Mouse (Mus musculus): Measurements from ENCODE around the gene Fchsd2. TPM values are rescaled to one million over a fixed set of nuclear protein-coding genes. Genes with fewer than 3 reads are reported as not detected.

The Fchsd2 gene
- polyA plus RNA-seq, 1 experiment, result 68.2 TPM

- no peak overlapping the region for H3K4me3 ChIP-seq (ENCODE audit: insufficient read depth, low read depth, low read length)
Observed at GRCm38 (mm10) chr7:101059188-101059587, 33.5 kb upstream of the Fchsd2 start.

DNA sequence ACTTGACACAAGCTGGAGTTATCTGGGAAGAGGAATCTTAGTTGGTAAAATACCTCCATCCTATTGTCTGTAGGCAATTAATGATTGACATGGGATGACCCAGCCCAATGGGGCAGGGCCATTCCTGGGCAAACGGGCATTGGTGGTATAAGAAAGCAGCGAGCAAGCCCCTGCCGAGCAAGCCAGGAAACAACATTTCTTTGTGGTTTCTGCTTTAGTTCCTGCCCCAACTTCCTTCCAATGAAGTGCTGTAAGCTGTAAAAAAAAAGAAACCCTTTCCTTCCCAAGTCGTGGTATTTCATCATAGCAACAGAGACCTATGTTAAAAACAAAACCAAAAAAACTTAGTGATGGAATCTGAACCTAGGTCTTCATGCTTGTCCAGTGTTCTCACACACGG lies 32.2 kb upstream of the Fchsd2 start:
- Histone ChIP-seq H3K4me3 (ENCODE audit: insufficient read depth, low read depth, low read length) (no peak overlapping the region), H3K27ac (ENCODE audit: insufficient read depth, low read depth, low read length) (no peak overlapping the region), H3K4me1 (ENCODE audit: control insufficient read depth, insufficient read depth, low read length) (peaks cover 4% of the 10 kb centered on the region)
- no peak for TF ChIP-seq CTCF (IDR thresholded peaks at IDR 0.05; ENCODE audit: insufficient read depth, low read depth, low read length)
- no peak for TF ChIP-seq POLR2A (IDR thresholded peaks at IDR 0.05; ENCODE audit: insufficient read depth, low read depth, low read length)
- WGBS, result 79% methylated on average over 5 of the region's 5 CpGs

More at GRCm38 (mm10) chr7:101059188-101059587, 33.5 kb upstream of the Fchsd2 start:
- no peak overlapping the region for H3K27ac ChIP-seq (ENCODE audit: insufficient read depth, low read depth, low read length)
- WGBS, result 87% methylated on average over 5 of the region's 5 CpGs
- H3K4me1 ChIP-seq (ENCODE audit: control insufficient read depth, insufficient read depth, low read length), result peaks cover 4% of the 10 kb centered on the region
- TF ChIP-seq POLR2A (IDR thresholded peaks at IDR 0.05; ENCODE audit: insufficient read depth, low read depth, low read length) (no peak), CTCF (IDR thresholded peaks at IDR 0.05; ENCODE audit: insufficient read depth, low read depth, low read length) (no peak)

DNA sequence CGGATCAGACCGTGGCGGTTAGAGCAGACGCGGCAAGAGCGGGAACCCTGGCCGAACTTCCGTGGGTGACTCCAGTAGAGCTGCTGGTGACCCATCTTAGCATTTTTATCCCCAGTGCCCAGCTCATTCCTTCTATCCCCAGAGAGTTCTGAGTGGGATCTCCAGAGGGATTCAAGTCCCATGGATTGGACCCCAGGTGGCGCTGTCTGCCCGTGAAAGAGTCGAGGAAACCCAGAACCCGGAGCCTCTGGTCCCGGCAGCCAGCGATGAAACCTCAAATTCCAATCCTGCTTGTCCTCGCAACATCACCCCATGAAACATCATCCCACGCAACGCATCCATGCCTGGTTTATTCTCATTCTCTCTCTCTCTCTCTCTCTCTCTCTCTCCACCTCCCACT lies 31.3 kb upstream of the Fchsd2 start:
- H3K27ac ChIP-seq (ENCODE audit: insufficient read depth, low read depth, low read length), result no peak overlapping the region
- 7% methylated on average over 17 of the region's 17 CpGs for WGBS
- TF ChIP-seq POLR2A (IDR thresholded peaks at IDR 0.05; ENCODE audit: insufficient read depth, low read depth, low read length), result no peak
- TF ChIP-seq CTCF (IDR thresholded peaks at IDR 0.05; ENCODE audit: insufficient read depth, low read depth, low read length), result peak; percentile 79
- peaks cover 4% of the 10 kb centered on the region for H3K4me1 ChIP-seq (ENCODE audit: control insufficient read depth, insufficient read depth, low read length)
- H3K4me3 ChIP-seq (ENCODE audit: insufficient read depth, low read depth, low read length), result 0 out of 2 replicates have a peak overlapping the region, but pooled peaks have one; percentile 17

DNA sequence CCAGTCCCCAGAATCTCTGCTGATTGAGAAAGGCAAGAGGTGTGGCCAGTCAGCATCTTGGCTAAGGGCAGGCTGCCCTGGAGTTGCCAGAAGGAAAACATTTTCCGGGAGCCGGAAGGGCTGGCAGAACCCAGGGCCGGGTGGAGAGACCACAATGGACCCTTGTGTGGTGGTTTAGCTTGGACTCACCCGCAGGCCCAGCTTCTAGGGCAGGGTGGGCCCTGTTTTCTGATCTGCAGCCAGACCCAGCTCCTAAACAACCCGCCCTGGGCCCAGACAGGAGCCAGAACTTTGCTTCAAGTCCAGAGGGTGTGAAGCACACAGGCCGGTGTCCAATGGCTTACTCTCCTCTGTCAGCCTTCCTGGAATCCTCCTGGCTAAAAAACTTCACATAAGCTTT lies 30.4 kb upstream of the Fchsd2 start:
- WGBS, result 71% methylated on average over 6 of the region's 6 CpGs
- Histone ChIP-seq H3K27ac (ENCODE audit: insufficient read depth, low read depth, low read length) (no peak overlapping the region), H3K4me3 (ENCODE audit: insufficient read depth, low read depth, low read length) (no peak overlapping the region), H3K4me1 (ENCODE audit: control insufficient read depth, insufficient read depth, low read length) (peaks cover 4% of the 10 kb centered on the region)
- TF ChIP-seq CTCF (IDR thresholded peaks at IDR 0.05; ENCODE audit: insufficient read depth, low read depth, low read length) (no peak), POLR2A (IDR thresholded peaks at IDR 0.05; ENCODE audit: insufficient read depth, low read depth, low read length) (no peak)

DNA sequence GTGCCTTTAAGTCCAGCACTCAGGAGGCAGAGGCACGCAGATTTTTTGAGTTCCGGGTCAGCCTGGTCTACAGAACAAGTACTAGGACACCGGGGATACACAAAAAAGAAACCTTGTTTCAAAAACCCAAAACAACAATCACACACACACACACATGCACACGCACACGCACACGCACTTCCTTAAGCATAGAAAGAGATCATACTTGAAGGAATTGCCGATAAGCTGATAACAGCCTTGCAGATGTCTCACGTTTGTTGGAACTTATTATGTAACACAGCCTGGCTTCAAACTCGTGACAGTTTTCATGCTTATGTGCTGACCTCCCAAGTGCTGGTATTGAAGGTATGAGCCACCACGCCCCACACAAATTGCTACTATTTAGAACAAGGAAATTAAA lies 29.1 kb upstream of the Fchsd2 start:
- 94% methylated on average over 10 of the region's 10 CpGs for WGBS
- H3K4me1 ChIP-seq (ENCODE audit: control insufficient read depth, insufficient read depth, low read length), result peaks cover 4% of the 10 kb centered on the region
- TF ChIP-seq CTCF (IDR thresholded peaks at IDR 0.05; ENCODE audit: insufficient read depth, low read depth, low read length) (no peak), POLR2A (IDR thresholded peaks at IDR 0.05; ENCODE audit: insufficient read depth, low read depth, low read length) (no peak)
- H3K4me3 ChIP-seq (ENCODE audit: insufficient read depth, low read depth, low read length), result no peak overlapping the region
- H3K27ac ChIP-seq (ENCODE audit: insufficient read depth, low read depth, low read length), result no peak overlapping the region

- 95% methylated on average over 7 of the region's 7 CpGs for WGBS
- Histone ChIP-seq H3K4me3 (ENCODE audit: insufficient read depth, low read depth, low read length) (no peak overlapping the region), H3K27ac (ENCODE audit: insufficient read depth, low read depth, low read length) (no peak overlapping the region), H3K4me1 (ENCODE audit: control insufficient read depth, insufficient read depth, low read length) (peaks cover 4% of the 10 kb centered on the region)
- TF ChIP-seq CTCF (IDR thresholded peaks at IDR 0.05; ENCODE audit: insufficient read depth, low read depth, low read length) (no peak), POLR2A (IDR thresholded peaks at IDR 0.05; ENCODE audit: insufficient read depth, low read depth, low read length) (no peak)
Observed at GRCm38 (mm10) chr7:101064697-101065688, 27.7 kb upstream of the Fchsd2 start.

DNA sequence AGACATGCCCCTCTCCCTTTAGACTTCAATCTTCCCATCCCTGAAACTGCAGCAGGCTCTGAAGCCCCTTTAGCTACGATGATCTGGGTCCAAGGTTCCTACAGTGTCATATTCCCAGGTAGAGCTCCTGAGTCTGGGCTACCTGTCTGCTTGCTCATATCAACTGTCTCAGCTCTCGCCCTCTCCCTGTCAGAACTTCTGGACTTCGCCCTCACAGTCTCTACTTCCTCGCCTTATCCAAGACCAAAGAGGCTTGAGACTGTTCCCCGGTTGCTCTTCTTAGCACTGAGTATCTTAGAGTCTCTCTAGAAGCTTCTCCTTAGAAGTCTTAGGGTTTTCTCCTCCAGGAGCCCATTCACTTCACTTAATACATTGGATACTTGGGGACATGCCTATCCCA lies 26.7 kb upstream of the Fchsd2 start:
- H3K27ac ChIP-seq (ENCODE audit: insufficient read depth, low read depth, low read length), result no peak overlapping the region
- 95% methylated on average over 5 of the region's 5 CpGs for WGBS
- TF ChIP-seq POLR2A (IDR thresholded peaks at IDR 0.05; ENCODE audit: insufficient read depth, low read depth, low read length) (no peak), CTCF (IDR thresholded peaks at IDR 0.05; ENCODE audit: insufficient read depth, low read depth, low read length) (no peak)

GRCm38 (mm10) chr7:101066650-101067346 lies 25.9 kb upstream of the Fchsd2 start:
- no peak for TF ChIP-seq POLR2A (IDR thresholded peaks at IDR 0.05; ENCODE audit: insufficient read depth, low read depth, low read length)
- no peak for TF ChIP-seq CTCF (IDR thresholded peaks at IDR 0.05; ENCODE audit: insufficient read depth, low read depth, low read length)
- 76% methylated on average over 3 of the region's 3 CpGs for WGBS
- H3K4me3 ChIP-seq (ENCODE audit: insufficient read depth, low read depth, low read length), result no peak overlapping the region

More for the DNA sequence above, 26.7 kb upstream of the Fchsd2 start:
- H3K4me1 ChIP-seq (ENCODE audit: control insufficient read depth, insufficient read depth, low read length), result peaks cover 4% of the 10 kb centered on the region
- H3K4me3 ChIP-seq (ENCODE audit: insufficient read depth, low read depth, low read length), result no peak overlapping the region

GRCm38 (mm10) chr7:101067521-101067920 lies 25.1 kb upstream of the Fchsd2 start:
- Histone ChIP-seq H3K27ac (ENCODE audit: insufficient read depth, low read depth, low read length) (no peak overlapping the region), H3K4me3 (ENCODE audit: insufficient read depth, low read depth, low read length) (no peak overlapping the region), H3K4me1 (ENCODE audit: control insufficient read depth, insufficient read depth, low read length) (no peaks in the 10 kb centered on the region)
- TF ChIP-seq CTCF (IDR thresholded peaks at IDR 0.05; ENCODE audit: insufficient read depth, low read depth, low read length) (no peak), POLR2A (IDR thresholded peaks at IDR 0.05; ENCODE audit: insufficient read depth, low read depth, low read length) (no peak)
- WGBS, result 90% methylated on average over 2 of the region's 2 CpGs

More at GRCm38 (mm10) chr7:101066650-101067346, 25.9 kb upstream of the Fchsd2 start:
- Histone ChIP-seq H3K27ac (ENCODE audit: insufficient read depth, low read depth, low read length) (no peak overlapping the region), H3K4me1 (ENCODE audit: control insufficient read depth, insufficient read depth, low read length) (peaks cover under 1% of the 10 kb centered on the region; the same call in 1 of the 2 replicates)
